Mouse (Mus musculus) liver, postnatal 0 days (tissue): ENCODE results near the gene Impad1. TPM values are rescaled to one million over a fixed set of nuclear protein-coding genes. Genes with fewer than 3 reads are reported as not detected.
A peak's percentile ranks its signal among the peaks of the same experiment; 100 is the strongest.

Source experiments
- ATAC-seq: fragments of 200-750 bp; cut with Nextera tagmentation; 2 replicates; pipeline ENCODE4 v1.8.0; 2017; ENCODE audit warnings: mild to moderate bottlenecking, moderate library complexity
- DNase-seq: peaks from one replicate; pipeline ENCODE4 v3.0.0-alpha.2; 2016
- H3K27ac ChIP-seq: fragments of 300-500 bp; sonication (generic); 2 replicates; pipeline ENCODE4 v1.5.1; 2014; ENCODE audit warnings: antibody characterized with exemption, moderate library complexity, mild to moderate bottlenecking, low read depth
- H3K27me3 ChIP-seq: fragments of 300-500 bp; sonication (generic); 2 replicates; pipeline ENCODE4 v1.6.1; 2014; ENCODE audit warnings: low read length, control low read depth, mixed read lengths; ENCODE audit not compliant: insufficient read depth
- H3K36me3 ChIP-seq: fragments of 300-500 bp; sonication (generic); replicated peaks from 2 replicates; pipeline ENCODE4 v1.6.1; 2014; ENCODE audit warnings: mild to moderate bottlenecking, control low read depth, low read length, moderate library complexity, mixed read lengths; ENCODE audit not compliant: insufficient read depth
- H3K4me1 ChIP-seq: fragments of 300-500 bp; sonication (generic); 2 replicates; pipeline ENCODE4 v1.6.1; 2014; ENCODE audit warnings: antibody characterized with exemption, mild to moderate bottlenecking, control low read depth; ENCODE audit not compliant: insufficient read depth
- H3K4me2 ChIP-seq: fragments of 300-500 bp; sonication (generic); 2 replicates; pipeline ENCODE4 v1.6.1; 2014; ENCODE audit warnings: low read depth, mild to moderate bottlenecking, low read length, moderate library complexity, mixed read lengths
- H3K4me3 ChIP-seq: fragments of 300-500 bp; sonication (generic); 2 replicates; pipeline ENCODE4 v1.5.1; 2014; ENCODE audit warnings: low read depth, low read length
- H3K9ac ChIP-seq: fragments of 300-500 bp; sonication (generic); replicated peaks from 2 replicates; pipeline ENCODE4 v1.6.1; 2014; ENCODE audit warnings: mild to moderate bottlenecking, moderate library complexity
- H3K9me3 ChIP-seq: fragments of 300-500 bp; sonication (generic); 2 replicates; pipeline ENCODE4 v1.6.1; 2016; ENCODE audit warnings: mild to moderate bottlenecking, control low read depth, low read length, mixed read lengths
- CTCF ChIP-seq: sonication (generic); IDR thresholded peaks from 2 replicates; pipeline ENCODE4 v1.5.1; 2016; ENCODE audit warnings: antibody characterized with exemption, low read depth
- EP300 ChIP-seq: IDR thresholded peaks from 2 replicates; pipeline ENCODE4 v1.6.1; 2016; ENCODE audit warnings: antibody characterized with exemption, low read depth, mild to moderate bottlenecking
- WGBS: fragments of 180-500 bp; shearing (Covaris S2); extraction: QIAGEN DNeasy Blood & Tissue Kit; methylation state at CpG from one replicate; pipeline ENCODE4 v1.1.7; 2014; ENCODE audit not compliant: insufficient replicate concordance; 5-methylcytosine and 5-hydroxymethylcytosine counted together
- polyA plus RNA-seq: library from polyadenylated mRNA; unstranded; fragments of >200 nt; fragmentation: Nextera tagmentation; extraction: Ambion mirVana; gene quantifications from 2 replicates; pipeline ENCODE4 v1.2.1, GENCODE M21; 2015

Impad1 gene
- polyA plus RNA-seq, 1 experiment from 2014 or later, result 10.1 TPM

DNA sequence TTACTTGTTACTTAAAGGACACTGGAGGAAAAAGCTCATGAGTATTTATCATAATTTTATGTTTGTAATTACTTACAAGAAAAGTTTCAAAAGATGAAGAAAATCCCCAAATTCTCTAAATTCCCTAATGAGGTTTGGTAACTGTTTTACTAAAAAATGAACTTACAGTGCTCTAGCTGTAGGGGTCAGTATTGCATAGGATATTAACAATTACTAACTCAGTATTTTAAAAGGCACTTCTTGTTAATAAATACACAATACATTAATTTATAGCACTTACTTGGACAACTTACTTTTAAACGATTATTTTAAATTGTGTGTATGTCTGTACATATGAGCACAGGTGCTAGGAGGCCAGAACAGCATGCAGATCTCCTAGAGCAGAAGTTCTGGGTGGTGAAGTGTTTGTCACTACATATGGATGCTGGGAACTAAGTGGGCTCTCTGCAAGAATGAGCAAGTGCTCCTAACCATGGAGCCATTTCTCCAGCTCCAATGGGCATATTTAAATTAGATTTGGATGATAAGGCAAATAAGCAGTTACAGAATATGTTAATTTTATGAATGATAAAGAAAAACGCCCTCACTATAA lies 21.5 kb downstream of the Impad1 start:
- ATAC-seq (no peak), DNase-seq (no peak)
- WGBS, result 73% methylated on average over 2 of the region's 2 CpGs
- Histone ChIP-seq H3K9me3 (no peaks in the 10 kb centered on the region), H3K27me3 (no peaks in the 10 kb centered on the region), H3K9ac (no peak overlapping the region), H3K4me2 (no peak overlapping the region), H3K27ac (no peak overlapping the region), H3K36me3 (peaks cover 39% of the 10 kb centered on the region), H3K4me1 (no peaks in the 10 kb centered on the region), H3K4me3 (no peak overlapping the region)
- peak; percentile 53 for TF ChIP-seq CTCF
- no peak for TF ChIP-seq EP300

GRCm38 (mm10) chr4:4765806-4766205 lies 27.3 kb downstream of the Impad1 start:
- no peaks in the 10 kb centered on the region for H3K27me3 ChIP-seq
- no peak for ATAC-seq
- 73% methylated on average over 5 of the region's 5 CpGs for WGBS
- no peak for DNase-seq
- no peaks in the 10 kb centered on the region for H3K4me1 ChIP-seq
- peaks cover 30% of the 10 kb centered on the region for H3K36me3 ChIP-seq
- no peak overlapping the region for H3K4me2 ChIP-seq
- no peak overlapping the region for H3K27ac ChIP-seq
- no peak for TF ChIP-seq CTCF
- no peak for TF ChIP-seq EP300
- no peak overlapping the region for H3K9ac ChIP-seq
- H3K4me3 ChIP-seq, result no peak overlapping the region
- no peaks in the 10 kb centered on the region for H3K9me3 ChIP-seq

- DNase-seq (no peak), ATAC-seq (no peak)
- Histone ChIP-seq H3K4me1 (no peaks in the 10 kb centered on the region), H3K4me3 (no peak overlapping the region), H3K9ac (no peak overlapping the region), H3K27me3 (no peaks in the 10 kb centered on the region), H3K27ac (no peak overlapping the region), H3K9me3 (no peaks in the 10 kb centered on the region), H3K4me2 (no peak overlapping the region), H3K36me3 (no peaks in the 10 kb centered on the region)
- TF ChIP-seq CTCF (no peak), EP300 (no peak)
- WGBS, result 73% methylated on average over 4 of the region's 4 CpGs
Observed at GRCm38 (mm10) chr4:4758376-4758775, 34.8 kb downstream of the Impad1 start.

- WGBS, result 43% methylated on average over 3 of the region's 3 CpGs
- Histone ChIP-seq H3K4me3 (no peak overlapping the region), H3K9ac (no peak overlapping the region), H3K27me3 (no peaks in the 10 kb centered on the region), H3K9me3 (no peaks in the 10 kb centered on the region), H3K27ac (no peak overlapping the region), H3K36me3 (no peaks in the 10 kb centered on the region), H3K4me2 (no peak overlapping the region), H3K4me1 (no peaks in the 10 kb centered on the region)
- ATAC-seq, result no peak
- DNase-seq, result no peak
- TF ChIP-seq CTCF, result peak; percentile 56
- no peak for TF ChIP-seq EP300
Observed at GRCm38 (mm10) chr4:4729427-4729826, 63.7 kb downstream of the Impad1 start.

DNA sequence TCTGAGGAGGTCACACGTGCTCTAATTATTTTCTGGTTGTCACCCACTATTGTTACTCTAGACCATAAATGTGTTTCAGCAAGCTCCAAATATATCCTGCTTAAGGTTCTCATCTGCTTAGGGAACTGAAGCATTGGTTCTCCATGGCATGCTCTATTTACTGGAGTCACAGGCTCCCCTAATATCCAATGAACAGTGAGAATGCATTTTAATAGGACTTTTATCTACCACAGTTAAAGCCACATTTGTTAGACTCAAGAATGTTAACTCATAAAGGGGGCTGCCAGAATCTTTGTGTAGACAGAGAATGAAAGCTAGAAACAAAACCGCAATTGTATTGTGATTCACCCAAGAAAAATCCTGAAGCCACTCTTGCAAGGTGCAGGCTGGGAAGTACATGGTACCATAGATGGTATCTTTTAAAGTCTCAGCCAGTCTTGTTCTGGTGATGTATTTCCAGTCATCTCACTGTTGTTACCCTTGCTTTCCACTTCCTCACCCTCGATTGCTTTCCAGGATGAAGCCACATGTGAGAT lies 66.8 kb downstream of the Impad1 start:
- TF ChIP-seq EP300, result no peak
- H3K4me2 ChIP-seq, result no peak overlapping the region
- WGBS, result 53% methylated on average over 3 of the region's 3 CpGs
- no peaks in the 10 kb centered on the region for H3K27me3 ChIP-seq
- H3K9me3 ChIP-seq, result no peaks in the 10 kb centered on the region
- no peak for ATAC-seq
- H3K27ac ChIP-seq, result no peak overlapping the region
- no peak overlapping the region for H3K4me3 ChIP-seq
- no peaks in the 10 kb centered on the region for H3K36me3 ChIP-seq
- H3K4me1 ChIP-seq, result no peaks in the 10 kb centered on the region
- no peak for DNase-seq
- H3K9ac ChIP-seq, result no peak overlapping the region

DNA sequence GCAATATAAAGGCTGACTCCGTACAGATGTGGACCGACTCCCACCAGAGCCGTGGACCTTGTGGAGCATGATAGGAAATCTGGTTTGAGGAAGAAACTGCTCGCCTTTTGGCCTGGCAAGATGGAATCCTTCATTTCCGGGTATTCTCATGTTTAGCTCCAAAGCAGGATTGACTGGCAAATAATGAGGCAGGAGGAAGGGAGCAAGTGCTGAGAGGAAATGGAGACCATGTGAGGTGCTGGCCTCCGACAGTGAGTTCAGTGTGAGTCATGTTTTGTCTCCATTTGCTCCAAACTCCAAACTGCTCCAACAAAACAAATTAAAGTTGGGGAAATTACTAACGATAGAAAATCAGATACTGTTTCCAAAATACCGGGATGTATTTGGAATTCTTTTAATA lies 69.3 kb downstream of the Impad1 start:
- no peak for TF ChIP-seq EP300
- no peak for TF ChIP-seq CTCF
- no peaks in the 10 kb centered on the region for H3K36me3 ChIP-seq
- no peaks in the 10 kb centered on the region for H3K27me3 ChIP-seq
- no peak overlapping the region for H3K27ac ChIP-seq
- ATAC-seq (no peak), DNase-seq (no peak)
- H3K9ac ChIP-seq, result no peak overlapping the region
- no peak overlapping the region for H3K4me2 ChIP-seq
- H3K9me3 ChIP-seq, result no peaks in the 10 kb centered on the region
- 64% methylated on average over 8 of the region's 8 CpGs for WGBS
- H3K4me3 ChIP-seq, result no peak overlapping the region
- H3K4me1 ChIP-seq, result no peaks in the 10 kb centered on the region
